Comparison of ENCODE assay signal across 7 mouse cellular contexts in the genomic region with DNA sequence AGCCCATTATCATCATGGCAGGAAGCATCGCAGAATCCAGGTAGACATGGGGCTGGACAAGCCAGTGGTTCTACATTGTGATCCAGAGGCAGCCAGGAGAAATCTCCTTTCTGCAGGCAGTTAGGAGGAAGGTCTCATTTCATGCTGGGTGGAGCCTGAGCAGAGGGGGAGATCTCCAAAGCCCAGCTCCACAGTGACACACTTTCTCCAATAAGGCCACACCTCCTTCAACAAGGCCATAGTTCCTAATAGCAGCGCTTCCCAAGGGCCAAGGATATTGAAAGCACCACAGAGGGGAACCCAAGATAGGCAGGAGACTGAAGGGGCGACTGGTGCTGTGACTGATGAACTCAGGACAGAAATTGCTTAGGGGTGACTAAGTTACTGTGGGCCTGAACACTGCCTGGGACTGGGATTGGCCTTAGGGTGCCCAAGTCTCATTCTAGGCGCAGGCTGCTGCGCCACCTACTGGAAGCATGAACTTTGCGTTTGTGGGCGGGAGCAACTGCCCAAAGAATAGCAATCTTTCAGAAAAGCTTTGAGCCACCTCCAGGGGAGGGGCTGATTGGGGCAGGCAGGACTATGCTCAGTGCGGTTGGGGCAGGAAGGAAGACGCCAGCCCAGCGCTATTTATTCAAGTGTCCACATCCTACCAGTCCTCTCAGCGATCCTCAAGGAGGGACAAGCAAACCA. TPM values are rescaled to one million over a fixed set of nuclear protein-coding genes. Genes with fewer than 3 reads are reported as not detected.
DNase-seq lines count a peak whose midpoint lies in the region; ATAC-seq and TF ChIP-seq lines count a peak whose summit lies in the region.
"Not testable (repeated sequence)": the region's sequence is repeated elsewhere in the genome, so short reads cannot be mapped to it uniquely, and the experiment has no call there.

No protein-coding gene starts in this region.

- not testable (repeated sequence) for H3K27ac ChIP-seq in bone marrow, adult 2 months (ENCODE audit: control insufficient read depth, insufficient read depth, low read depth, low read length, poor library complexity); liver, embryonic 13.5 days

- peak; percentile 41 to 60 for DNase-seq in heart, postnatal 36 days
- DNase-seq in kidney, postnatal 25 days, result peak; percentile 46
- not testable (repeated sequence) for DNase-seq in liver, embryonic 13.5 days
- DNase-seq in spleen, postnatal 14 days (ENCODE audit: low spot score in 2 of 2), result peak; percentile 7 to 24

- peak; percentile 88 for ATAC-seq in frontal cortex, adult (ENCODE audit: low TSS enrichment)
- peak; percentile 61 for ATAC-seq in liver, embryonic 13.5 days (ENCODE audit: low read depth)
- peak; percentile 49 for ATAC-seq in monocyte, adult 5-6 weeks (replicated peaks; ENCODE audit: insufficient number of reproducible peaks, low FRiP score, low TSS enrichment, poor library complexity, severe bottlenecking)

- under 1% methylated on average over 9 of the region's 11 CpGs for WGBS in bone marrow, adult 2 months
- 0% methylated on average over 8 of the region's 11 CpGs for WGBS in liver, embryonic 13.5 days (ENCODE audit: insufficient replicate concordance)

- not testable (repeated sequence) for H3K36me3 ChIP-seq in liver, embryonic 13.5 days

- intact Hi-C loops in heart, postnatal 36 days (cut with DNase I), result not testable (repeated sequence)

- H3K4me1 ChIP-seq in bone marrow, adult 2 months (ENCODE audit: control insufficient read depth, insufficient read depth, low read length); liver, embryonic 13.5 days (replicated peaks): not testable (repeated sequence)

- not testable (repeated sequence) for H3K4me2 ChIP-seq in liver, embryonic 13.5 days

- not testable (repeated sequence) for H3K27me3 ChIP-seq in liver, embryonic 13.5 days

- TF ChIP-seq POLR2A in bone marrow, adult 2 months (IDR thresholded peaks at IDR 0.05; ENCODE audit: borderline replicate concordance, control insufficient read depth, low read depth, low read length), result not testable (repeated sequence)

- H3K4me3 ChIP-seq in bone marrow, adult 2 months (replicated peaks; ENCODE audit: control insufficient read depth, low read depth, low read length); liver, embryonic 13.5 days (replicated peaks): not testable (repeated sequence)

- not testable (repeated sequence) for H3K9ac ChIP-seq in liver, embryonic 13.5 days

- TF ChIP-seq CTCF in bone marrow, adult 2 months (IDR thresholded peaks at IDR 0.05; ENCODE audit: control insufficient read depth, insufficient read depth, low read length), result peak; percentile 70

- H3K9me3 ChIP-seq in liver, embryonic 13.5 days (replicated peaks), result not testable (repeated sequence)

RNA-seq across cellular contexts. Expression of a gene that starts 42.0 kb away (rescaled TPM):
- polyA plus RNA-seq in bone marrow, adult 2 months (2011; ENCODE audit: insufficient read depth, insufficient read length, low replicate concordance, missing spikeins), result 1.5 TPM in 1 of 2 replicates, not detected in the other
- total RNA-seq in heart, postnatal 36 days (2021), result not detected
- 5.1 and 5.5 TPM in 2 replicates for polyA plus RNA-seq in liver, embryonic 13.5 days (2015; fragmentation: Nextera tagmentation; extraction: Ambion mirVana)
- 1.2 TPM in 1 of 3 replicates, not detected in the others for total RNA-seq in monocyte, adult 5-6 weeks (2017)
